Mouse (Mus musculus) intestine, embryonic 14.5 days (tissue): ENCODE data around the gene Numbl. TPM values are rescaled to one million over a fixed set of nuclear protein-coding genes. Genes with fewer than 3 reads are reported as not detected.
A peak's percentile ranks its signal among the peaks of the same experiment; 100 is the strongest.

Experiments used
- ATAC-seq: fragments of 200-750 bp; cut with Nextera tagmentation; replicated peaks from 2 replicates; pipeline ENCODE4 v1.8.0; 2017; ENCODE audit warnings: low read depth, moderate number of reproducible peaks, moderate TSS enrichment, moderate library complexity; ENCODE audit not compliant: low FRiP score, low TSS enrichment
- DNase-seq: peaks from one replicate; pipeline ENCODE4 v3.0.0-alpha.2; 2018; ENCODE audit warnings: low spot score
- H3K27ac ChIP-seq: fragments of 300-500 bp; sonication (generic); 2 replicates; pipeline ENCODE4 v1.5.1; 2014; ENCODE audit warnings: low read depth, mild to moderate bottlenecking, control low read depth
- H3K27me3 ChIP-seq: fragments of 300-500 bp; sonication (generic); replicated peaks from 2 replicates; pipeline ENCODE4 v1.6.1; 2014; ENCODE audit warnings: low read length, control low read depth; ENCODE audit not compliant: control insufficient read depth, insufficient read depth
- H3K36me3 ChIP-seq: fragments of 300-500 bp; sonication (generic); 2 replicates; pipeline ENCODE4 v1.6.1; 2014; ENCODE audit warnings: low read length, control low read depth; ENCODE audit not compliant: control insufficient read depth, insufficient read depth
- H3K4me1 ChIP-seq: fragments of 300-500 bp; sonication (generic); replicated peaks from 2 replicates; pipeline ENCODE4 v1.6.1; 2014; ENCODE audit warnings: low read length, control low read depth, mixed read lengths; ENCODE audit not compliant: control insufficient read depth, insufficient read depth
- H3K4me2 ChIP-seq: fragments of 300-500 bp; sonication (generic); 2 replicates; pipeline ENCODE4 v1.6.1; 2014; ENCODE audit warnings: low read length
- H3K4me3 ChIP-seq: fragments of 300-500 bp; sonication (generic); 2 replicates; pipeline ENCODE4 v1.5.1; 2014; ENCODE audit warnings: low read depth, low read length, control low read depth, mixed read lengths
- H3K9ac ChIP-seq: fragments of 300-500 bp; sonication (generic); 2 replicates; pipeline ENCODE4 v1.6.1; 2014; ENCODE audit warnings: mild to moderate bottlenecking, low read length
- H3K9me3 ChIP-seq: fragments of 300-500 bp; sonication (generic); 2 replicates; pipeline ENCODE4 v1.6.1; 2016; ENCODE audit warnings: low read length, control low read depth; ENCODE audit not compliant: control insufficient read depth
- WGBS: fragments of 180-500 bp; shearing (Covaris S2); extraction: QIAGEN DNeasy Blood & Tissue Kit; methylation state at CpG from one replicate; pipeline ENCODE4 v1.1.7; 2014; 5-methylcytosine and 5-hydroxymethylcytosine counted together
- polyA plus RNA-seq: library from polyadenylated mRNA; unstranded; fragments of >200 nt; fragmentation: Nextera tagmentation; extraction: Ambion mirVana; gene quantifications from 2 replicates; pipeline ENCODE4 v1.2.1, GENCODE M21; 2014

The Numbl gene
- polyA plus RNA-seq, 1 experiment from 2014 or later = 11.0 TPM

DNA sequence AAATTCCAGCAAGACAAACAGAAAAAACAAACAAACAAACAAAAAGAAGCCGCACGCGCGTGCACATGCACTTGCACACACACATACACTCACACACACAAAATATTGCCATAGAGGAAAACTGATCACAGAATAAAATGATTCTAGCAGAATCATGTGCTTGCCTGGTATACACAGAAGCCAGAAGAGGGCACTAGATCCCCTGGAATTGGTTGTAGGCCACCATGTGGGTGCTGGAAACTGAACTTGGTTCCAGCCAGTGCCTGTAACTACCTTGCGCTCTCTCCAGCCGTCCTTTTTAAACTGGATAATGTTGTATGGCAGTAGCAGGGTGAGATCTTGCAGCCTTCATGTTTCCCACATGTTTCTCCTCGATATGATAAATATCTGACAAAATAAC lies 30.5 kb downstream of the Numbl start:
- WGBS = 84% methylated on average over 7 of the region's 7 CpGs

DNA sequence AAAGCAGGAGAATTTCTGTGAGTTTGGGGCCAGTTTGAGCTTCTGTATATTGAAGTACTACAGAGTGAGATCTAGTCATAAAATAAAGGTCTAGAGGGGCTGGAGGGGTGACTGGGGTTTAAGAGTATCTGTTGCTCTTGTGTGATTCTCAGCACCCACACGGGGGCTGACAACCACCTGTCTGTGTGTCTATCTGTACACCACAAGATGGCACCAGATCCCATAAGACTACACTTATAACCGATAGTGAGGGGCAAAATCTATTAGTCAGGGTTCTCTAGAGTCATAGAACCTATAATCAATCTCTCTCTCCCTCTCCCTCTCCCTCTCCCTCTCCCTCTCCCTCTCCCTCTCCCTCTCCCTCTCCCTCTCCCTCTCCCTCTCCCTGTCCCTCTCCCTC lies 32.3 kb downstream of the Numbl start:
- Histone ChIP-seq H3K4me2 (no peak overlapping the region), H3K4me3 (no peak overlapping the region), H3K27me3 (no peaks in the 10 kb centered on the region), H3K36me3 (no peaks in the 10 kb centered on the region), H3K27ac (no peak overlapping the region), H3K4me1 (peaks cover 12% of the 10 kb centered on the region), H3K9me3 (no peaks in the 10 kb centered on the region), H3K9ac (no peak overlapping the region)
- no peak for ATAC-seq
- no peak for DNase-seq
- WGBS = 68% methylated on average over 2 of the region's 2 CpGs

More for the DNA sequence above, 30.5 kb downstream of the Numbl start:
- DNase-seq (no peak), ATAC-seq (no peak)
- Histone ChIP-seq H3K4me2 (no peak overlapping the region), H3K27ac (no peak overlapping the region), H3K36me3 (no peaks in the 10 kb centered on the region), H3K9ac (no peak overlapping the region), H3K4me1 (peaks cover 22% of the 10 kb centered on the region), H3K4me3 (no peak overlapping the region), H3K27me3 (0 out of 2 replicates have a peak, but pooled peaks cover 4% of the 10 kb centered on the region), H3K9me3 (no peaks in the 10 kb centered on the region)

GRCm38 (mm10) chr7:27291795-27292466 lies 33.7 kb downstream of the Numbl start:
- Histone ChIP-seq H3K4me2 (peak overlapping the region; percentile 21), H3K9me3 (no peaks in the 10 kb centered on the region), H3K27ac (peak overlapping the region; percentile 88), H3K27me3 (no peaks in the 10 kb centered on the region), H3K36me3 (no peaks in the 10 kb centered on the region), H3K4me3 (no peak overlapping the region), H3K9ac (no peak overlapping the region), H3K4me1 (0 out of 2 replicates have a peak, but pooled peaks cover 10% of the 10 kb centered on the region)
- DNase-seq = peak; percentile 72
- ATAC-seq = peak; percentile 62; the same call in 1 of the 2 replicates
- WGBS = 21% methylated on average over 12 of the region's 12 CpGs

DNA sequence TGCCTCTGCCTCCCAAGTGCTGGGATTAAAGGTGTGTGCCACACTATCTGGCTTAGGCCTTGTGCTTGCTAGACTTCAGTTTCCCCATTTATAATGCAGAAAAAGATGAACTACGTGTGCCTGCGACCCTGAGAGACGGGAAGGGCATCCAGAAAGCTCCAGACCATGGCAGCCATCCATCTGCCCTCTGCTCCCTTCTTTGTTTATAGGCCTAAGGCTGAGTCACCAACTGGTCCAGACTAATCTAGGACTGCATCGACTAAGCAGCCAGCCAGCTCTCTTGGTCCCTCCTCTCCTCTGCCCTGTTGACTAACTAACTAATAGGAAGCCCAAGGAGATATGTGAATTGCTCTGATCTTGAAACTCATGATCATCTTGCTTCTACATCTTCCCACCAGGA lies 37.7 kb downstream of the Numbl start:
- no peak overlapping the region for H3K4me2 ChIP-seq
- no peaks in the 10 kb centered on the region for H3K27me3 ChIP-seq
- no peak overlapping the region for H3K27ac ChIP-seq
- H3K4me1 ChIP-seq = peaks cover 15% of the 10 kb centered on the region; the same call in 1 of the 2 replicates
- no peaks in the 10 kb centered on the region for H3K36me3 ChIP-seq
- no peak for DNase-seq
- H3K9me3 ChIP-seq = no peaks in the 10 kb centered on the region
- no peak overlapping the region for H3K9ac ChIP-seq
- no peak overlapping the region for H3K4me3 ChIP-seq
- 69% methylated on average over 4 of the region's 4 CpGs for WGBS
- ATAC-seq = no peak

DNA sequence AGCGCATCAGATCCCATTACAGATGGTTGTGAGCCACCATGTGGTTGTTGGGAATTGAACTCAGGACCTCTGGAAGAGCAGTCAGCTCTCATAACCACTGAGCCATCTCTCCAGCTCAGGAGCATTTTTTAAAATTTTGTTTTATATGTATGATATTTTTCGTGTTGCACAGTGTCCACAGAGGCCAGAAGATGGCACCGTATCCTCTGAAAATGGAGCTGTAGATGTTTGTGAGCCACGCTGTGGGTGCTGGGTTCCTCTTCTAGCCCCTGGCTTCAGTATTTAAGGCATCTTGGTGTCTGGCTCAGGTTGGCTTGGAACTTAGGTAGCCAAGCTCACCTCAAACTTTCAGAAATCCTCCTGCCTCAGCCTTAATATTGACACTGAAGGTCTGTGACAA lies 38.3 kb downstream of the Numbl start:
- DNase-seq (no peak), ATAC-seq (no peak)
- Histone ChIP-seq H3K9me3 (no peaks in the 10 kb centered on the region), H3K36me3 (no peaks in the 10 kb centered on the region), H3K9ac (no peak overlapping the region), H3K4me2 (no peak overlapping the region), H3K4me3 (no peak overlapping the region), H3K27ac (no peak overlapping the region), H3K4me1 (peaks cover 11% of the 10 kb centered on the region; the same call in 1 of the 2 replicates), H3K27me3 (no peaks in the 10 kb centered on the region)
- WGBS = 94% methylated on average over 4 of the region's 4 CpGs

DNA sequence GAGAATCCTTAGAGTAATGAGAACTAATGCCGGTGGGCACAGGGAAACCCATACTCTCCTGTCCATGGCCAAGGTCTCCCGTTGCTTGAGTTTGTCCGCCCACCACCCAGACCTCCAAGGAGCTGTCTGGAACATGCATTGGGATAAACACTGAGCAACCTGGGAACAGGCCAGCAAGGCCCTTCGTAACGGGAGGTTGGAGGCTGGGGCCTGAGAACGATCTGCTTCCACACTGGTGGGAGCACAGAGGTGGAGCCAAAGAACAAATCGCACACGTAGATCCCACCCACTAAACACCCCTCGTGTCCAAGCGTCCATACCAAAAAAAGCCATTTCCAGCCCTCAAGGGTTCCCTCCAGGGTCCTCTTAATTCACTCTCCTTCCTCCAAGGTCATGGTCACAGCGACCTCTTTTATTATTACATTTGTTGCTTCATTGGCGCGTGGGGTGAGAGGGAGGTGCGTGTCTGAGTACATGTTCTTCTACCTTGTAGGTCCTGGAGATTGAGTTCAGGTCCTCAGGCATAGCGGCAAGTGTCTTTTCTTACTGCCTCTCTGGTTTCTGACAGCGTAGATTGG lies 39.9 kb downstream of the Numbl start:
- Histone ChIP-seq H3K4me2 (no peak overlapping the region), H3K9me3 (no peaks in the 10 kb centered on the region), H3K27me3 (no peaks in the 10 kb centered on the region), H3K9ac (no peak overlapping the region), H3K4me3 (no peak overlapping the region), H3K27ac (0 out of 2 replicates have a peak overlapping the region, but pooled peaks have one; percentile 6), H3K36me3 (no peaks in the 10 kb centered on the region), H3K4me1 (peaks cover 4% of the 10 kb centered on the region; the same call in 1 of the 2 replicates)
- no peak for DNase-seq
- ATAC-seq = no peak
- WGBS = 70% methylated on average over 16 of the region's 16 CpGs

- 86% methylated on average over 6 of the region's 6 CpGs for WGBS
- Histone ChIP-seq H3K4me2 (no peak overlapping the region), H3K9me3 (no peaks in the 10 kb centered on the region), H3K36me3 (no peaks in the 10 kb centered on the region), H3K27ac (0 out of 2 replicates have a peak overlapping the region, but pooled peaks have one; percentile 6), H3K4me3 (no peak overlapping the region), H3K9ac (no peak overlapping the region), H3K27me3 (no peaks in the 10 kb centered on the region), H3K4me1 (peaks cover 4% of the 10 kb centered on the region; the same call in 1 of the 2 replicates)
- no peak for DNase-seq
- no peak for ATAC-seq
These were observed 40.6 kb downstream of the Numbl start for GRCm38 (mm10) chr7:27298816-27299215.

GRCm38 (mm10) chr7:27300351-27300750 lies 42.1 kb downstream of the Numbl start:
- 86% methylated on average over 4 of the region's 4 CpGs for WGBS
- no peak overlapping the region for H3K27ac ChIP-seq
- no peak overlapping the region for H3K4me2 ChIP-seq
- no peak for DNase-seq
- no peaks in the 10 kb centered on the region for H3K27me3 ChIP-seq
- H3K9ac ChIP-seq = no peak overlapping the region
- H3K4me3 ChIP-seq = no peak overlapping the region
- ATAC-seq = no peak
- peaks cover 8% of the 10 kb centered on the region for H3K36me3 ChIP-seq
- H3K9me3 ChIP-seq = no peaks in the 10 kb centered on the region
- H3K4me1 ChIP-seq = peaks cover 4% of the 10 kb centered on the region; the same call in 1 of the 2 replicates
